Comparison of ENCODE assay signal across 22 mouse cellular contexts in genomic region chr1:159650486-159650885, GRCm38 (mm10).
DNase-seq lines count a peak whose midpoint lies in the region.
"Had no signal": no experiment of that assay in that cellular context is flagged by ENCODE, and none has a peak within 500 bp of the region (broad histone marks: within the 10 kb centered on the region; RNA-seq: fewer than 3 reads in every experiment).

No protein-coding gene starts in this region.

- peak; percentile 27 for DNase-seq in embryo, embryonic 10 days (ENCODE audit: low spot score)
- no peak for DNase-seq in embryo, embryonic 9.5 days (ENCODE audit: extremely low spot score)
- peak; percentile 9 for DNase-seq in lung, postnatal 36 days
- DNase-seq in lung, postnatal 14 days = no peak
- peak; percentile 47 for DNase-seq in embryo, embryonic 10.5 days (ENCODE audit: low spot score)
- DNase-seq in retina, postnatal 1 day = peak; percentile 29
- DNase-seq in frontal cortex, postnatal 10 days (ENCODE audit: low spot score in 2 of 2) = no peak
- no peak for DNase-seq in kidney, postnatal 4 days
- DNase-seq: adrenal gland, adult 2 months; cerebellum, adult 2 months; cerebellum, postnatal 25 days; gastrocnemius, adult 2 months; gastrocnemius, postnatal 36 days; heart, adult 2 months; kidney, adult 8-10 months; layer of hippocampus, postnatal 36 days; left cerebral cortex, postnatal 4 days; liver, postnatal 0 days; right cerebral cortex, adult 18-20 months; spleen, adult 18-20 months; thymus, adult 18-20 months; thymus, postnatal 25 days had no signal

Comparison
In these comparisons a context has a peak if more than half of its experiments do, and no peak if none do; other contexts are left out.
1. DNase-seq: peak in embryo, embryonic 10 days (single experiment), lung, postnatal 36 days (single experiment), embryo, embryonic 10.5 days (single experiment) and retina, postnatal 1 day (single experiment); none in embryo, embryonic 9.5 days (single experiment), lung, postnatal 14 days (single experiment), frontal cortex, postnatal 10 days (0 of 2) and kidney, postnatal 4 days (0 of 2).